Mouse (Mus musculus) heart, adult 2 months (tissue): ENCODE results near the gene Apba2.

Experiments
- CTCF ChIP-seq: fragments of 200-600 bp; IDR thresholded peaks from 2 replicates; pipeline ENCODE4 v1.8.1; 2022; ENCODE audit warnings: antibody characterized with exemption, mild to moderate bottlenecking, moderate library complexity
- EP300 ChIP-seq: fragments of 200-500 bp; IDR thresholded peaks from 2 replicates; pipeline ENCODE4 v1.6.1; 2011; ENCODE audit warnings: low read depth, low read length, control low read depth; ENCODE audit not compliant: insufficient read depth
- POLR2A ChIP-seq: fragments of 200-500 bp; IDR thresholded peaks from 2 replicates; pipeline ENCODE4 v1.6.1; 2011; ENCODE audit warnings: mild to moderate bottlenecking, low read depth, low read length, control low read depth; ENCODE audit not compliant: insufficient read depth

- TF ChIP-seq CTCF = no peak
- TF ChIP-seq POLR2A = no peak
- no peak for TF ChIP-seq EP300
Measured at GRCm38 (mm10) chr7:64659328-64659727, 157.8 kb downstream of the Apba2 start.
